Mouse (Mus musculus) heart, embryonic 12.5 days (tissue): ENCODE measurements around the gene Cptp. TPM values are rescaled to one million over a fixed set of nuclear protein-coding genes. Genes with fewer than 3 reads are reported as not detected.

Experiments used
- ATAC-seq: fragments of 200-750 bp; cut with Nextera tagmentation; 2 replicates; pipeline ENCODE4 v1.8.0; 2017; ENCODE audit warnings: moderate TSS enrichment, moderate library complexity; ENCODE audit not compliant: insufficient number of reproducible peaks, low FRiP score
- H3K27ac ChIP-seq: fragments of 300-500 bp; sonication (generic); 2 replicates; pipeline ENCODE4 v1.5.1; 2016; ENCODE audit warnings: mild to moderate bottlenecking, moderate library complexity; ENCODE audit not compliant: poor library complexity, severe bottlenecking
- H3K27me3 ChIP-seq: fragments of 300-500 bp; sonication (generic); replicated peaks from 2 replicates; pipeline ENCODE4 v1.6.1; 2016; ENCODE audit warnings: mild to moderate bottlenecking, moderate library complexity
- H3K36me3 ChIP-seq: fragments of 300-500 bp; sonication (generic); 2 replicates; pipeline ENCODE4 v1.6.1; 2016; ENCODE audit warnings: mild to moderate bottlenecking, moderate library complexity
- H3K4me1 ChIP-seq: fragments of 300-500 bp; sonication (generic); replicated peaks from 2 replicates; pipeline ENCODE4 v1.6.1; 2016; ENCODE audit warnings: mild to moderate bottlenecking
- H3K4me2 ChIP-seq: fragments of 300-500 bp; sonication (generic); 2 replicates; pipeline ENCODE4 v1.6.1; 2016; ENCODE audit warnings: mild to moderate bottlenecking, moderate library complexity
- H3K4me3 ChIP-seq: fragments of 300-500 bp; sonication (generic); 2 replicates; pipeline ENCODE4 v1.5.1; 2016; ENCODE audit warnings: mild to moderate bottlenecking
- H3K9ac ChIP-seq: fragments of 300-500 bp; sonication (generic); 2 replicates; pipeline ENCODE4 v1.6.1; 2016; ENCODE audit warnings: mild to moderate bottlenecking, moderate library complexity
- H3K9me3 ChIP-seq: fragments of 300-500 bp; sonication (generic); replicated peaks from 2 replicates; pipeline ENCODE4 v1.6.1; 2016; ENCODE audit warnings: mild to moderate bottlenecking, moderate library complexity
- WGBS: fragments of 180-500 bp; shearing (Covaris S2); methylation state at CpG from one replicate; pipeline ENCODE4 v1.1.7; 2016; 5-methylcytosine and 5-hydroxymethylcytosine counted together
- polyA plus RNA-seq: library from polyadenylated mRNA; unstranded; fragments of >200 nt; fragmentation: Nextera tagmentation; extraction: Ambion mirVana; gene quantifications from 2 replicates; pipeline ENCODE4 v1.2.1, GENCODE M21; 2016

Gene Cptp
- polyA plus RNA-seq, 1 experiment from 2014 or later = 9.2 TPM

- H3K36me3 ChIP-seq = peaks cover 55% of the 10 kb centered on the region
- no peak for ATAC-seq
- no peaks in the 10 kb centered on the region for H3K27me3 ChIP-seq
These were observed 18.4 kb upstream of the Cptp start for GRCm38 (mm10) chr4:155887674-155888073.

GRCm38 (mm10) chr4:155886330-155886729 is 17.1 kb upstream of the Cptp start:
- H3K36me3 ChIP-seq = peaks cover 55% of the 10 kb centered on the region
- no peak overlapping the region for H3K4me3 ChIP-seq
- no peak for ATAC-seq
- H3K9me3 ChIP-seq = no peaks in the 10 kb centered on the region
- no peak overlapping the region for H3K4me2 ChIP-seq
- no peak overlapping the region for H3K9ac ChIP-seq
- no peak overlapping the region for H3K27ac ChIP-seq
- 92% methylated on average over 5 of the region's 5 CpGs for WGBS
- H3K4me1 ChIP-seq = peaks cover 18% of the 10 kb centered on the region; the same call in 1 of the 2 replicates
- H3K27me3 ChIP-seq = no peaks in the 10 kb centered on the region

More at GRCm38 (mm10) chr4:155887674-155888073, 18.4 kb upstream of the Cptp start:
- Histone ChIP-seq H3K9ac (no peak overlapping the region), H3K9me3 (no peaks in the 10 kb centered on the region), H3K4me1 (peaks cover 21% of the 10 kb centered on the region), H3K27ac (no peak overlapping the region), H3K4me3 (no peak overlapping the region), H3K4me2 (no peak overlapping the region)
- WGBS = 91% methylated on average over 10 of the region's 10 CpGs

GRCm38 (mm10) chr4:155883587-155883986 is 14.3 kb upstream of the Cptp start:
- peak; percentile 57; the same call in 1 of the 2 replicates for ATAC-seq
- WGBS = 60% methylated on average over 3 of the region's 3 CpGs

GRCm38 (mm10) chr4:155871404-155871803 is 2.2 kb upstream of the Cptp start:
- peaks cover 18% of the 10 kb centered on the region for H3K4me1 ChIP-seq
- H3K4me3 ChIP-seq = no peak overlapping the region
- no peak overlapping the region for H3K27ac ChIP-seq
- H3K27me3 ChIP-seq = no peaks in the 10 kb centered on the region
- no peaks in the 10 kb centered on the region for H3K9me3 ChIP-seq
- H3K4me2 ChIP-seq = no peak overlapping the region
- WGBS = 88% methylated on average over 7 of the region's 7 CpGs
- peaks cover 51% of the 10 kb centered on the region for H3K36me3 ChIP-seq
- ATAC-seq = no peak
- no peak overlapping the region for H3K9ac ChIP-seq

More at GRCm38 (mm10) chr4:155883587-155883986, 14.3 kb upstream of the Cptp start:
- H3K4me3 ChIP-seq = no peak overlapping the region
- peak overlapping the region; percentile 79 for H3K27ac ChIP-seq
- no peak overlapping the region; the same call in 1 of the 2 replicates for H3K9ac ChIP-seq
- H3K27me3 ChIP-seq = no peaks in the 10 kb centered on the region
- H3K9me3 ChIP-seq = no peaks in the 10 kb centered on the region
- H3K36me3 ChIP-seq = peaks cover 51% of the 10 kb centered on the region
- peaks cover 8% of the 10 kb centered on the region; the same call in 1 of the 2 replicates for H3K4me1 ChIP-seq
- H3K4me2 ChIP-seq = 0 out of 2 replicates have a peak overlapping the region, but pooled peaks have one; percentile 24

- Histone ChIP-seq H3K36me3 (peaks cover 45% of the 10 kb centered on the region), H3K4me1 (peaks cover 18% of the 10 kb centered on the region), H3K4me2 (peak overlapping the region; percentile 95), H3K27me3 (no peaks in the 10 kb centered on the region), H3K4me3 (peak overlapping the region; percentile 91), H3K27ac (no peak overlapping the region), H3K9me3 (no peaks in the 10 kb centered on the region), H3K9ac (peak overlapping the region; percentile 92)
- peak; percentile 41 for ATAC-seq
- WGBS = 10% methylated on average over 22 of the region's 22 CpGs
These were observed 484 bp downstream of the Cptp start for GRCm38 (mm10) chr4:155868614-155869298.

- no peak within 1 kb of the TSS for H3K4me3 ChIP-seq
- no peak for ATAC-seq
- H3K4me1 ChIP-seq = no peaks in the 10 kb centered on the region
- peaks cover 49% of the 10 kb centered on the region for H3K36me3 ChIP-seq
- no peak within 1 kb of the TSS for H3K27ac ChIP-seq
- no peak within 1 kb of the TSS for H3K9ac ChIP-seq
- 74% methylated on average over 5 of the region's 5 CpGs for WGBS
- no peaks in the 10 kb centered on the region for H3K9me3 ChIP-seq
- H3K27me3 ChIP-seq = no peaks in the 10 kb centered on the region
- H3K4me2 ChIP-seq = no peak within 1 kb of the TSS
These were observed 6.2 kb downstream of the Cptp start, which contains the start of gene Tas1r3 for GRCm38 (mm10) chr4:155863001-155863400. Tas1r3 (minus strand) TSS chr4:155863362.

GRCm38 (mm10) chr4:155861787-155862186 is 7.5 kb downstream of the Cptp start:
- Histone ChIP-seq H3K27ac (no peak overlapping the region), H3K9ac (no peak overlapping the region), H3K36me3 (peaks cover 58% of the 10 kb centered on the region), H3K9me3 (no peaks in the 10 kb centered on the region), H3K4me1 (no peaks in the 10 kb centered on the region), H3K4me3 (no peak overlapping the region), H3K4me2 (no peak overlapping the region), H3K27me3 (no peaks in the 10 kb centered on the region)
- ATAC-seq = no peak
- WGBS = 92% methylated on average over 7 of the region's 7 CpGs

GRCm38 (mm10) chr4:155859318-155859717 is 9.9 kb downstream of the Cptp start:
- Histone ChIP-seq H3K4me2 (no peak overlapping the region), H3K4me1 (no peaks in the 10 kb centered on the region), H3K36me3 (peaks cover 63% of the 10 kb centered on the region), H3K27me3 (no peaks in the 10 kb centered on the region), H3K4me3 (no peak overlapping the region), H3K9ac (no peak overlapping the region), H3K27ac (no peak overlapping the region), H3K9me3 (no peaks in the 10 kb centered on the region)
- peak; percentile 49 for ATAC-seq
- 15% methylated on average over 13 of the region's 13 CpGs for whole genome bisulfite sequencing

- ATAC-seq = no peak
- Histone ChIP-seq H3K4me1 (no peaks in the 10 kb centered on the region), H3K27me3 (no peaks in the 10 kb centered on the region), H3K9ac (no peak overlapping the region), H3K36me3 (peaks cover 72% of the 10 kb centered on the region), H3K4me2 (no peak overlapping the region), H3K27ac (no peak overlapping the region), H3K4me3 (no peak overlapping the region), H3K9me3 (no peaks in the 10 kb centered on the region)
- WGBS = 70% methylated on average over 3 of the region's 3 CpGs
These were observed 12.4 kb downstream of the Cptp start for GRCm38 (mm10) chr4:155856881-155857280.

GRCm38 (mm10) chr4:155856071-155856470 is 13.2 kb downstream of the Cptp start:
- peaks cover 70% of the 10 kb centered on the region for H3K36me3 ChIP-seq
- no peaks in the 10 kb centered on the region for H3K9me3 ChIP-seq
- H3K4me1 ChIP-seq = 0 out of 2 replicates have a peak, but pooled peaks cover 4% of the 10 kb centered on the region
- no peak overlapping the region for H3K4me2 ChIP-seq
- 89% methylated on average over 12 of the region's 12 CpGs for WGBS
- ATAC-seq = no peak
- H3K27ac ChIP-seq = no peak overlapping the region
- no peak overlapping the region for H3K4me3 ChIP-seq
- no peaks in the 10 kb centered on the region for H3K27me3 ChIP-seq
- no peak overlapping the region for H3K9ac ChIP-seq

GRCm38 (mm10) chr4:155854991-155855390 is 14.2 kb downstream of the Cptp start:
- Histone ChIP-seq H3K9me3 (no peaks in the 10 kb centered on the region), H3K9ac (no peak overlapping the region), H3K27me3 (no peaks in the 10 kb centered on the region), H3K4me3 (no peak overlapping the region), H3K4me2 (no peak overlapping the region), H3K27ac (no peak overlapping the region), H3K36me3 (peaks cover 60% of the 10 kb centered on the region), H3K4me1 (0 out of 2 replicates have a peak, but pooled peaks cover 5% of the 10 kb centered on the region)
- no peak for ATAC-seq
- WGBS = 95% methylated on average over 12 of the region's 12 CpGs
